Mouse (Mus musculus) ES-CJ7 (cell line): ENCODE measurements around the gene Cdc6.

Experiments
- DNase-seq: peaks from one replicate; pipeline ENCODE4 v3.0.0; 2011; ENCODE audit warnings: low read depth, low spot score

Cdc6 gene

DNA sequence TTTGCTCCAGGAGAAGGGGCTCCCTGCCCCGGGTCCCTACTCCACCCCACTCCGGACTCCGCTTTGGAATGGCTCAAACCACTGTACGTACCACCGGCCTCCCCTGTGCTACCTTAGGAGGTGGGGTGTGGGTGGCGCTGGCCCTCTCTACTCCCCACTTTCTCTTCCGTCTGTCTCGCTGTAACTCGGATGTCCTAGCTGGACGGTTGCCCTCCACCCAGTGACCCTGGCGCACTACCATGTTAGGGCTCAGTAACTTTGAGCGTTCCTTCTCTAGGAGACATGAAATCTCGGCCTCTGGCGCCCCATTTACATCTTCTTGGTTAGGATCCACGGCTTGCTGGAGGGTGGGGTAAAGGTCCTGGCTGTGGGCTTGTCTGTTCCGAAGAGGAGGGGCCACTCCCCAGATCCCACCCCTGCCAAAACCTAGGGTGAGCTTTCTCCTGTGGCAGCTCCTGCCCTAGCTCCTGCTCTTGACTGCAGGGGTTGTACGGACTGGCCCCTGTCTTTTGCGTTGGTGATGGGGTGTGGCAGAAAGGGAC is 53.5 kb downstream of the Cdc6 start:
- DNase-seq = no peak

GRCm38 (mm10) chr11:98961766-98962165 is 54.2 kb downstream of the Cdc6 start:
- DNase-seq = no peak

DNA sequence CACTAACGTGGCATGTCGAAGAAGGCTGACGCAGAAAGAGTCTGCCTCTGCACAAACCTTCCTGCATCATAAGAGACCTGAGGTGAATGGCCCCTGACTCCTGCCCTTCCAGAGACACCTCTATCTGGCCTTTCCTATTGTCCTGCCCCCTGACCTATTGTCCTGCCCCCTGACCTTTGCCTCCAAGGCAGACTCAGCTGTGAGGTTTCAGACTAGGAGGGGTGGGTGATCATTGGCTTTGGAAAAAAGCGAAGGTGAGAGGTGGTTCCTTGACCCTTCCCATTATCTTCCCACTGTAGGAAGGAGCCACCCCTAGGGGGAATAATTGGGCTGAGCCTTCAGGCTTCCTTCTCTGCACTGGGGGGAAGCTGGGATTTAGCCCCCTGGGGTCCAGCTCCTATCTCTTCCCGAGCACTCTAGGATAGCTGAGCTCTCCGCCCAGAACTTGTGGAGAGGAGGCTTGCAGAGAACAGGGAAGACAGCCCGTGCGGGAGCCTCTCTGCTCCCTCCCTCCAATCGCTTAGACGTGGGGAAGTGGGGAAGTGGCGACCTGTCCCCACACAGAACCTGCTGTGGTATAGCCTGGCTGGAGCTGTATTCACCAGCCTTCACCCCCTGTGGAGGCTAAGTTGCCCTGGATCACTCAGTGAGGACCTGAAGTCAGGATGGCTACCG is 55.0 kb downstream of the Cdc6 start:
- peak; percentile 76 for DNase-seq

- peak; percentile 90 for DNase-seq
Measured at GRCm38 (mm10) chr11:98963191-98964021, 55.8 kb downstream of the Cdc6 start.

GRCm38 (mm10) chr11:98964201-98964615 is 56.6 kb downstream of the Cdc6 start:
- DNase-seq = no peak

- DNase-seq = peak; percentile 92
Measured at GRCm38 (mm10) chr11:98964616-98965415, 57.2 kb downstream of the Cdc6 start.

- no peak for DNase-seq
Measured at GRCm38 (mm10) chr11:98965416-98966077, 57.9 kb downstream of the Cdc6 start.

DNA sequence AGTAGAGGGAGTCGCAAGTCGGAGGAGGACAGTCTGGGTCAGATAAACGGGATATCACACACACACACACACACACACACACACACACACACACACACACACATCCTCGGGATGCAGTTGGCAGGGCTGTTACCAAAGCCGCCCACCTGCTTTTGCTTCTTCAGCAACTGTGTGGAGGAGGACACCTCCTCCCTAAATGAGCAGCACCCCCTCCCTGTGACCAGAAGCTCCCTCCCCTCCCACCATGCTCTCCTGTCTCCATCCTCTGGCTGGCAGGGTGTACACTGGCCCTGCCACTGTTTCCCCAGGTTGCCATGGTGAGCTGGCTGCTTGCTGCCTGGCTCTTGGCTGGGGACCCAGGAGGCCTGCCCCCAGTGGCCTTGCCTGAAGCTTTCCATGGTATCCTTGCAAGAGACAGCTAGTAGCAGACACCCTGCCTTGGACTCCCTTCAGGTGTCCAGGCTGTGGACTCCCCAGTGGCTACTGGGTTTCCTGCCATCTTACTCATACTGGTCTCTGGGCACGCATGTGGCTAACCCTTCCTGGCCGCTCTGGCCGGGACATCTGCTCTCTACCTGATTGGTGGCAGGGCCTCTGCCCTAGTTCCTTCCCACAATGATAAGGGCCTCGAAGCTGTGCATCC is 59.0 kb downstream of the Cdc6 start:
- no peak for DNase-seq

- no peak for DNase-seq
Measured at GRCm38 (mm10) chr11:98968079-98968478, 60.5 kb downstream of the Cdc6 start.

DNA sequence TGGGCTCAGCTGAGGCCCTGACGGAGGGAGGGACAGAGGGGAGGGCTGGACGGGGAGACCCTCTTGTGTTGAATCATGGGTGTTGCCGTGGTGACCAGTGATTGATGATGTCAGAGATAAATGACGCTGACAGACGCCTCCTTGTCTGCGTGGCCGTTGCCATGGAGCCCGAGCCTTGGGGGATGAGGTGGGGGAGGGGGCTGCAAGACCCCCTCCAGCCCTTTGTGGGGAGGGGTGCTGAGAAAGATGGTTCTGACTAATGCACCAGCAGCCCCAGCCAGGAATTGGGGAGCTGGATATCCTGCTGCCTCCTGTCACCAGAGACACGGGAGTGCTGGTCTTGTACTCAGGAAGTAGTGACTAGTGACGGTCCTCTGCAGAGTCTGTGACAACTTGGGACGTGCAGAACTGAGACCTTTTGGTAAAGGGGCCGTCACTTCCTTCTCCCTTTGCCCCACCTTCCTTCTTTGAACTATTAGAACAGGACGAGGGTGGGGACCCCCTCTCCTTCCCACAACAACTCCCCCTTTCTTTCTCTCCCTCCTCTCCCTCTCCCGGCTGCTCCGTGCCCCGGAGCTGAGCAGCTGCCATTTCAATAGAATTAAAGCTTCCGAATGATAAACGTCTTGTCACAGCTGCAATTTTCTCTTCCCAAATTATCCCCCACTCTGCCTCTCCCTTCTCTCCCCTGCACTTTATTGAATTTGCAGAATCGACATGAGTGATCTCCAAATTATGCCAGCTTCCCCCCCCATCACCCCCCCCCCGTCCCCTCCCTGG is 61.3 kb downstream of the Cdc6 start:
- DNase-seq = no peak

GRCm38 (mm10) chr11:98969496-98969927 is 61.9 kb downstream of the Cdc6 start:
- DNase-seq = no peak

DNA sequence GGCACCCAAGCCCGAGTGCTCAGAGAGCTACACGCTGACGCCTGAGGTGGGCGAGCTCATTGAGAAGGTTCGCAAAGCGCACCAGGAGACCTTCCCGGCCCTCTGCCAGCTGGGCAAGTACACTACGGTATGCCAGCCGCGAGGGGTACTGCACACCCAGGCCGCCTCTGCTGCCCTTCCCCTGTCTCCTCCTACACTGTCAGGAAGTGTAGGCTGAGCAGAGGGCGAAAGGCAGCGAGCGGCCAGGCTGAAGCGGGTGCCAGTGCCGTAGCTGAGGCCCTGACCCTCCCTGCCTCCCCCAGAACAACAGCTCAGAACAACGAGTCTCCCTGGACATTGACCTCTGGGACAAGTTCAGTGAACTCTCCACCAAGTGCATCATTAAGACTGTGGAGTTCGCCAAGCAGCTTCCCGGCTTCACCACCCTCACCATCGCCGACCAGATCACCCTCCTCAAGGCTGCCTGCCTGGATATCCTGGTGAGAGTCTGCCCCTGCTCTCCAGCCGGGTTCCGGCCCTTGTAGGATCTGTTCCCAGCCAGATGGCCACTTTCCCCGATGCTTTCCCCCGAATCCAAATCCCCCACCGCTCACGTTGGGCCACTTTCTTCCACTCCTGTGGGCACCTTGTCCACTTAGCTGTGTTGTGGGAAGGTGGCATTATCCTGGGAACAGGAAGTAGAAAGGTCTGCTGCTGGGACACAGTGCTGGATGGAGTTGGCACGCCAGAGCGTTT is 62.8 kb downstream of the Cdc6 start:
- no peak for DNase-seq

DNA sequence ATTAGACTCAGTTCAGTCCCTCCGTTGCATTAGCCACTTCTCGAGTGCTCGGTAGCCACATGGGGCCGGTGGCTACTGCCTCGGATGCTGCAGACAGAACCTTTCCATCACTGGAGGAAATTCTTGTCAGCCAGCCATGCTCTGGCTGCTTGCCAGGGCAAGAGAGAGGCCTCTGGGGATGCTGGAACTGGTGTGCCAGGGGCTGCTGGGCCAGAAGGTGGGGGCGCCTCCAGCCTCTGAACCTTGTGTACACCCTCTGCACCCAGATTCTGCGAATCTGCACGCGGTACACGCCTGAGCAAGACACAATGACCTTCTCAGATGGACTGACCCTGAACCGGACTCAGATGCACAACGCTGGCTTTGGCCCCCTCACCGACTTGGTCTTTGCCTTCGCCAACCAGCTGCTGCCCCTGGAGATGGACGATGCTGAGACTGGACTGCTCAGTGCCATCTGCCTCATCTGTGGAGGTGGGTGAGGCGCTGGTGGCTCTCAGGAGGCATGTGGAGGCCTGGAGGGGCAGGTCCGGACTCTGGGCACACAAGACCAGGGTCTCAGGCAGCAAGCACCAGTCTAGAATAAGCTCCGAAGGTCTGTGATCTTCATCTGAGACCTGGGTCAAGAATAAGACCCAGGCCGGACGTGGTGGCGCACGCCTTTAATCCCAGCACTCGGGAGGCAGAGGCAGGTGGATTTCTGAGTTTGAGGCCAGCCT is 63.9 kb downstream of the Cdc6 start:
- no peak for DNase-seq

GRCm38 (mm10) chr11:98972215-98972614 is 64.6 kb downstream of the Cdc6 start:
- DNase-seq = peak; percentile 81

DNA sequence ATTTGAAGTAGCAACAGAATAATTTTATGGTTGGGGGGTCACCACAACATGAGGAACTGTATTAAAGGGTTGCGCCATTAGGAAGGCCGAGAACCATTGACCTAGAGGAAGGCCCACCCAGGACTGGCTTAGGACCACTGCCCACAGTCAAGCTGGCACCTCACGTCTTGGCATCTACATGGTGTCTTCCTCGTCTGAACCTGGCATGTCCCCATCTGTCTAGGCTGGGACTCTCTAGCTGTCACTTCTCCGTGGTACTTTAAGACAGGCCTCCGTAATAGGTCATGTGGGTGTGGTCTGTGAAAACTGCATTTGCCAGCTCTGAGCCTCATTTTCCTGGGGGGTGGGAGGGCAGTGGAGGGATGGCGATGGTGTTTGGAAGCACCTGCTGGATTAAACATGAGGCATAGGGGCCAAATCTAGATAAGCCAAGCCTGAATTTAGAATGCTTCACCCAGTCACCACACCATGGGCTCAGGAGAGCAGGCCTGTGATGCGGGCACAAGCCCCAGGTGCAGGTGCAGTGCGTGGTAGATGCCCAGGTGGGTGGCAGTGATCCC is 65.3 kb downstream of the Cdc6 start:
- no peak for DNase-seq
